Mouse (Mus musculus) CD4-positive helper T cell, adult 2 months (primary cell): ENCODE measurements around the gene Hmcn1.

Experiments
- DNase-seq: peaks from one replicate; pipeline ENCODE4 v3.0.0-alpha.2; 2012; ENCODE audit warnings: low read depth, missing footprints, low spot score

Hmcn1 gene

GRCm38 (mm10) chr1:150992711-150993161 lies 499 bp downstream of the Hmcn1 start:
- no peak for DNase-seq

GRCm38 (mm10) chr1:150991745-150992554 lies 1.3 kb downstream of the Hmcn1 start:
- no peak for DNase-seq

GRCm38 (mm10) chr1:150984888-150985287 lies 8.3 kb downstream of the Hmcn1 start:
- no peak for DNase-seq

GRCm38 (mm10) chr1:150984092-150984503 lies 9.1 kb downstream of the Hmcn1 start:
- DNase-seq = no peak

- no peak for DNase-seq
Measured at GRCm38 (mm10) chr1:150978651-150979050, 14.6 kb downstream of the Hmcn1 start.

- DNase-seq = no peak
Measured at GRCm38 (mm10) chr1:150976263-150976662, 17.0 kb downstream of the Hmcn1 start.

GRCm38 (mm10) chr1:150959486-150960074 lies 33.7 kb downstream of the Hmcn1 start:
- no peak for DNase-seq

GRCm38 (mm10) chr1:150951004-150951403 lies 42.2 kb downstream of the Hmcn1 start:
- DNase-seq = no peak

- DNase-seq = no peak
Measured at GRCm38 (mm10) chr1:150950046-150950445, 43.2 kb downstream of the Hmcn1 start.

GRCm38 (mm10) chr1:150948911-150949310 lies 44.3 kb downstream of the Hmcn1 start:
- no peak for DNase-seq

- no peak for DNase-seq
Measured at GRCm38 (mm10) chr1:150943601-150944000, 49.6 kb downstream of the Hmcn1 start.

- DNase-seq = no peak
Measured at GRCm38 (mm10) chr1:150942143-150942542, 51.1 kb downstream of the Hmcn1 start.

GRCm38 (mm10) chr1:150936821-150937220 lies 56.4 kb downstream of the Hmcn1 start:
- DNase-seq = no peak

GRCm38 (mm10) chr1:150933616-150934015 lies 59.6 kb downstream of the Hmcn1 start:
- DNase-seq = no peak

- DNase-seq = no peak
Measured at GRCm38 (mm10) chr1:150920860-150921259, 72.4 kb downstream of the Hmcn1 start.

GRCm38 (mm10) chr1:150920276-150920675 lies 73.0 kb downstream of the Hmcn1 start:
- DNase-seq = peak; percentile 32

- DNase-seq = no peak
Measured at GRCm38 (mm10) chr1:150914936-150915335, 78.3 kb downstream of the Hmcn1 start.

- DNase-seq = no peak
Measured at GRCm38 (mm10) chr1:150913586-150914136, 79.6 kb downstream of the Hmcn1 start.

- DNase-seq = no peak
Measured at GRCm38 (mm10) chr1:150909642-150910041, 83.6 kb downstream of the Hmcn1 start.

GRCm38 (mm10) chr1:150893677-150894188 lies 99.5 kb downstream of the Hmcn1 start:
- no peak for DNase-seq

GRCm38 (mm10) chr1:150890017-150890416 lies 103.2 kb downstream of the Hmcn1 start:
- DNase-seq = no peak

- DNase-seq = no peak
Measured at GRCm38 (mm10) chr1:150886267-150886666, 107.0 kb downstream of the Hmcn1 start.
